Mouse (Mus musculus): ENCODE results near the gene Dhx16.
"Not testable (repeated sequence)": the region's sequence is repeated elsewhere in the genome, so short reads cannot be mapped to it uniquely, and the experiment has no call there.

The Dhx16 gene

GRCm38 (mm10) chr17:35879245-35880057 is at the start of gene Dhx16:
TSS of gene Dhx16 (plus strand) at chr17:35879819.
- DNase-seq (ENCODE audit: low spot score), result peak; percentile 97

- peak; percentile 45 for DNase-seq (ENCODE audit: low spot score)
Observed at GRCm38 (mm10) chr17:35832400-35833238, 47.0 kb upstream of the Dhx16 start.

DNA sequence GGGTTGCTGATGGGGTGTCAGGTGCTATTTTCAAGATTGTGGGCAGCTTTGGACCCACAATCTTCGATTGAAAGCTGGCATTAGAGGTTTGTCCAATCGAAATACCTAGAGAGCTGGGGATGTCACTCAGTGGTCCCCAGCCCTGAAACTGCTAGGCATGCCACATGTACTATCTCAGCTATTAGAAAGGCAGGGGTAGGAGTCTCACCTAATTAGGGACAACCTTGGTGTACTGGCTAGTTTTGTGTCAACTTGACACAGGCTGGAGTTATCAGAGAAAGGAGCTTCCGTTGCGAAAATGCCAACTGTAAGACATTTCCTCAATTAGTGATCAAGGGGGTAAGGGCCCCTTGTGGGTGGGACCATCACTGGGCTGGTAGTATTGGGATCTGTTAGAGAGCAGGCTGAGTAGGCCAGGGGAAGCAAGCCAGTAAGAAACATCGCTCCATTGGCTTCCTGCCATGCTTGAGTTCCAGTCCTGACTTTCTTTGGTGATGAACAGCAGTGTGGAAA is 46.3 kb upstream of the Dhx16 start:
- DNase-seq (ENCODE audit: low spot score), result peak; percentile 49

GRCm38 (mm10) chr17:35833894-35834293 is 45.7 kb upstream of the Dhx16 start:
- DNase-seq (ENCODE audit: low spot score), result no peak

GRCm38 (mm10) chr17:35834696-35835422 is 44.8 kb upstream of the Dhx16 start:
- DNase-seq (ENCODE audit: low spot score), result peak; percentile 15

DNA sequence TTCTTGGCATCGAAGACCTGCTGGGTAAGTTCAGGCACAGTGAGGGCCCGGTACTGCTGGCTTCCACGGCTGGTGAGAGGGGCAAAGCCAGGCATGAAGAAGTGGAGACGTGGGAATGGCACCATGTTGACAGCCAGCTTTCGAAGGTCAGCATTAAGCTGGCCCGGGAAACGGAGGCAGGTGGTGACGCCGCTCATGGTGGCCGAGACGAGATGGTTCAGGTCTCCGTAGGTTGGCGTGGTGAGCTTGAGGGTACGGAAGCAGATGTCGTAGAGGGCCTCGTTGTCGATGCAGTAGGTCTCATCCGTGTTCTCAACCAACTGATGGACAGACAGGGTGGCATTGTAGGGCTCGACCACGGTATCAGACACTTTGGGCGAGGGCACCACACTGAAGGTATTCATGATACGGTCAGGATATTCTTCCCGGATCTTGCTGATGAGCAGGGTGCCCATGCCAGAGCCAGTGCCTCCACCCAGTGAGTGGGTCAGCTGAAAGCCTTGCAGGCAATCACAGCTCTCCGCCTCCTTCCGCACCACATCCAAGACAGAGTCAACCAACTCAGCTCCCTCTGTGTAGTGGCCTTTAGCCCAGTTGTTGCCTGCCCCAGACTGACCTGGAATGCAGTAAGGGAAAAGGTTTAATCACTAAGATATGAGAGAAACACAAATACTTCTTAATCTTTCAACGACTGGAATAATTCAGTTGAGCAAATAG is 44.0 kb upstream of the Dhx16 start:
- peak; percentile 19 for DNase-seq (ENCODE audit: low spot score)

GRCm38 (mm10) chr17:35836178-35836965 is 43.2 kb upstream of the Dhx16 start:
- peak; percentile 92 for DNase-seq (ENCODE audit: low spot score)

- peak; percentile 93 for DNase-seq (ENCODE audit: low spot score)
Observed at GRCm38 (mm10) chr17:35836991-35837422, 42.6 kb upstream of the Dhx16 start.

DNA sequence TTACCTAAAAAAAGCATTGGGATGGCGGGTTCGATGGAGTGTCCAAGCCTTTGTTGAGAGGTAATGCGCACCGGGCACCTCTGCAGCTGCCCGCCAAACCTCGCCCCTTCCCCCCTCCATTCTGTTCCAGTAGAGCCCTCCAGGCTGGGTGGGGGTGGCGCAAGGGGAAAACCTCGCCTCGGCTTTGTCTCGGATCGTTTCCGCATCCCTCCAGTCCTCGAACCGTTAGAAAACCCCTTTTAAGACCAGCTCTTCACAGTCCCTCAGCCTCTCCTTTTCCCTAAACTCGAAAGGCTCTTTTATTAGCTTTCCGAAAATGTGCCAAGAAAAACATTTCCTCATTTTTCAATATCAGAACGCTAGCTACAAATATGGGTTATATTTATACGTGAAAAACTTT is 42.1 kb upstream of the Dhx16 start:
- peak; percentile 56 for DNase-seq (ENCODE audit: low spot score)

DNA sequence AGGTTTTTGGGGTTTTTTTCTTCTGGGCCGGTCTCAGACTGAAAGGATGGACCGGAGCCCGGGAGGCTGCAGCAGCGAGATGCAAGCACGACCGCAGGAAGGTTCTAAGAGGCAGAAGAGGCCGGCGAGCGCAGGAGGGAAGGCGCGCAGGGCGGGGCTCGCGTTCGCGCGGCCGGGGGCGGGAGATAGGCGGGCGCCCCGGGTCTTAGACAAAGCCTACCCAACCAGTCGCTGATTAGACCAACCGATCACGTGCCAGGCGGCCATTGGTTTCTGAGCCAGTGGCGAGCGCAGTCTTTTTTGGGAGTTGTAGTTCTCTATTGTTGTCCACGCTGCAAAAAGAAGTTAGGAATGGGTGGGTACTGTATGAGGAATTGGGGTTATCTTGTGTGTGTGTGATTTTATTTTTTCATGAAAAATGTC is 41.5 kb upstream of the Dhx16 start, which contains the start of gene Tubb5:
Gene Tubb5 (minus strand): TSS at position 185 of the 423 bp plus-strand sequence.
- DNase-seq (ENCODE audit: low spot score), result peak; percentile 97

GRCm38 (mm10) chr17:35838570-35838969 is 41.0 kb upstream of the Dhx16 start:
- DNase-seq (ENCODE audit: low spot score), result peak; percentile 57

- DNase-seq (ENCODE audit: low spot score), result not testable (repeated sequence)
Observed at GRCm38 (mm10) chr17:35839002-35839401, 40.6 kb upstream of the Dhx16 start.

GRCm38 (mm10) chr17:35840561-35840960 is 39.1 kb upstream of the Dhx16 start:
- no peak for DNase-seq (ENCODE audit: low spot score)

DNA sequence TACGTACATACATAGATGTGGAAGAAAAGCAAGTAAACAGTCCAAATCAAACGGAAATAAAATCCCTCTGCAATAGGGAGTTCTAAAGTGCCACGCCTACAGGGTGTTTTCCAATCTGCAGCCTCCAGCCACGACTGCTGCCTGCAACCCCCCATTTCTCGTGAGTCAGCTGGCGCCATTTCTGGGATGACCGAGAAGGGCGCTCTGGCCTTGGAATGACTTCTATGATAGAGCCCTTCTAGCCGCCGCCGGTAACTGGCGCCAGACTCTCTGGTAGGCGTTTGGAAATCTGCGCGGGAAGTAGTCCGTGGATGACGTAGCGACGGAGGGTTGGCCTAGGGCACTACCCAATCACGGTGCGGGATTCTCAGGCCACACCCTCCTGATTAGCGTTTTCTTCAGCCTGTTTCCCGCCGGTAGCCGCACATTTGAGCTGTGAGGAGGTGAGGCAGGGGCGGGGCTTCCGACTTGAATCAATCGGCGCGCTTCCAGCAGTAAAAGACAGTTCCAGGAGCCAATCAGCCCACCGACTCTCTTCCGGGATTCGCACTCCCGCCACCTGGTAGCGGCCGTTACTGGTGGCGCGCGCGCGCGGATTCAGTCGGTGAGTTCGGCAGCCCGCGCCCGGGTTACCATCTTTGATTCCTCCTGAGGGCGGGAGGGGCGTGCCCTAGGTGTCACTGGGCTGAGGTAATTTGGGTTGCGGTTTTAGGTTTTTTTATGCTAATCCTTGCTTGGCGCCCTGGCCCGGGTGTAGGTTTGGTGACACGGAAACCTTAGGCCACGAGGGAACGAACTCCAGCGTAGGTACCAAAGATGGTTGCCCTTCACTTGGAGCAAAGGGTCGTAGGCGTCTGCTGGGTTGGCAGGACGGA is 38.3 kb upstream of the Dhx16 start, which contains the start of gene Mdc1:
Gene Mdc1 (plus strand): TSS at position 440 of the 875 bp plus-strand sequence.
- DNase-seq (ENCODE audit: low spot score), result peak; percentile 100

GRCm38 (mm10) chr17:35842006-35842405 is 37.6 kb upstream of the Dhx16 start:
- no peak for DNase-seq (ENCODE audit: low spot score)

GRCm38 (mm10) chr17:35843514-35843913 is 36.1 kb upstream of the Dhx16 start:
- no peak for DNase-seq (ENCODE audit: low spot score)

DNA sequence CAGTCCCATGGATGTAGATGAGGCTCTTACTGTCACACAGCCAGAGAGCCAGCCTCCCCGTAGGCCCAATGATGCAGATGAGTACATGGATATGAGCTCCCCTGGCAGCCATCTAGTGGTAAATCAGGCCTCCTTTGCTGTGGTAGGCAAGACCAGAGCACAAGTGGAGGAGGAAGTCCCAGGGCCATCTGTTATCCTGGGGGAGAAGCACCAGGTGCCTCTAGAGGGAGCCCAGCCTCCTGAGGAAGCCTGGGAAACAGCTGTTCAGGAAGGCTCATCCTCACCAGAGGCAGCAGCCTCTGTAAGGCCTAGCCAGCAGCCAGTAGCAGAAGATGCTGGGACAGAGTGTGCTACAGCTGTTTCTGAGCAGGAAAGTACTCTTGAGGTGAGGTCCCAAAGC is 31.5 kb upstream of the Dhx16 start:
- no peak for DNase-seq (ENCODE audit: low spot score)

- DNase-seq (ENCODE audit: low spot score), result no peak
Observed at GRCm38 (mm10) chr17:35850974-35851373, 28.6 kb upstream of the Dhx16 start.

GRCm38 (mm10) chr17:35859371-35859770 is 20.2 kb upstream of the Dhx16 start:
- DNase-seq (ENCODE audit: low spot score), result no peak
